Mouse (Mus musculus): Measurements from ENCODE around the gene Irak3.

Irak3 gene

DNA sequence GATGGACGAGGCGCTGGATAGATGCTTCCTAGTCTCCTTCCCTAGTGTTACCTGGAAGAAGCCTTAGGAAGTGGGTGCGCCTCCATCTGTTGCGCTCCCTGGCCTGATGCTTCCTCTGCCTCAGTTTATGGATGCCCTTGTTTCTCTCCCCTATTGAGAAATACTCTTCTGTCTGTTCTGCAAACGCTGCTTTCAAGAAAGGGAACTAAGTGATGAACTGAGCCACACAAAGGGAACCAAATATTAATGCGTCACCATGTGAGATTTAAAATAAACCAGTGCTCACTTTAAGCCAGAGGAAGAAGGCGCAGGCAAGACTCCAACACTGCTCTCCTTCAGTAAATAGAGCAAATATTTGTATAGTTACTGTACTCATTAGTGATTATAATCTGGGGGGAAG, 38.4 kb downstream of the Irak3 start:
- in situ Hi-C loops (cut with MboI, MseI): no loop called here

DNA sequence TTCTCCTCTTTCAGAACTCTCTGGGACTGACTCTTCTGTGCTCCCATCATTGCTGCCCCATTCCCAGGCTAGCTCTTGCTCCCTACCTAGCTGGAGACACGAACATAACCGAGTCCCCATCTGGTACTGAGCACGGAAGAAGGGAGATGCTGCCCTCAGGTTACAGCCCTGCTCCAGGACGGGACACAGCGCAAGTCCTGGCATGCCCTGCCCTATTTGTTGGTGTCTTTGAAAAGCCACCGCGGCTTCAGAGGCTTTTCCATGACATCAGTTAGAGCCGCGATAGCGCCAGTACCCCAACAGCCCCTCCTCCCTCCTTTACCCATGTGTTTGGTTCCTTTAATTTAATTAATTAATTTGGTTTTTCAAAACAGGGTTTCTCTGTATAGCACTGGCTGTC, 39.1 kb downstream of the Irak3 start:
- in situ Hi-C loops (cut with MboI, MseI): no loop called here

DNA sequence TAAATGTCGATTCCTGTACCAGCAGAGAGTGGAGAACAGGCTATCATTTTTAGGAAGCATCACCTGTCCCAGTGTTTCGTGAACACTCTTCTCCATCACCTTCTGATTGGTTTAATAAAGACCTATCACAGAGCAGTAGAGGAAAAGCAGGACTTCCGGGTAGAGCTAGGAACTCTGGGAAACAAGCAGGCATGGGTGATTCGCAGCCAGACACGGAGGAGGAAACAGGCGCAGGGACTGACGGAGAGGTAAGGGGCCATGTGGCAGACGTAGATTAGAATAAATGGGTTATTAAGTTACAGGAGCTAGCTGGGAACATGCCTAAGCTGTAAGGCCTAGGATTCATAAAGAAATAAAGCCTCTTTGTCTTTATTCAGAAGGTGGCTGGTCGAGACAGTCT, 41.4 kb downstream of the Irak3 start:
- in situ Hi-C loops (cut with MboI, MseI): no loop called here

DNA sequence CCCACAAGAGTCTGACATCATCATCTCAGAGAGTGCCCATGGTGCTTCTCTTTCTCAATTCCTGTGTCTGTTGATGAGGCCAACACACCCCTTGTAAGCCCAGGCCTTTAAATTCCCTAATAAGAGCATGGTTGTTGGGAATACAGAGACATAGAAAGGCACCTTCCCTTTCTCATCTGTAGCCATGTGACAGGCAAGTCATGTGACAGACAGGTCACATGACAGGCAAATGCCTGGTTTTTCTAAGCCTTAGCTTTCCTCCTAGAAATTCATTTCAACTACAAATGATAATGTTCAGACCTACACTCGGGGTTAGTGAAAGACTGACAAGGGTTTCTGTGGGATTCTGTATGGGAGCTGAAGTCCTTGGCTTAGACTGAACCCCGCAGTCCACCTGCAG, 48.0 kb downstream of the Irak3 start:
- in situ Hi-C loops (cut with MboI, MseI): no loop called here

DNA sequence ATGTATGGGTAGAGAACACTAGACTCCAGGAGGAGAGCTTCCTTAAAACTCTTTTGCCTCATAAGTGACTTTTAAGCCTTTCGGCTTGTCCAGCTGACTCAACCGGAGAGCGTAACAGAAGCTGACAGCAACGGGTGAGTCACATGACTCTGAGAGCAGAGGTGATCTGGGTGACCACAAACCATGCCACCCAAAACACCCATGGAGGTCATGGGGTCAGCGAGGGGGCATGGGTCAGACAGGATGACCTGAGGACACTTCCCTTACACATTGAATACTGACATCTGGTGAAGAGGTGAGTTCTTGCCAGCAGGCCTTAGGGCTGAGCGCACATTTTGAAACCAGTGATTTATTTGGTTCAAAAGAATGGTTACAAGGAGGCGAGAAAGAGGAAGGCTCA, 50.3 kb downstream of the Irak3 start:
- in situ Hi-C loops (cut with MboI, MseI): no loop called here

DNA sequence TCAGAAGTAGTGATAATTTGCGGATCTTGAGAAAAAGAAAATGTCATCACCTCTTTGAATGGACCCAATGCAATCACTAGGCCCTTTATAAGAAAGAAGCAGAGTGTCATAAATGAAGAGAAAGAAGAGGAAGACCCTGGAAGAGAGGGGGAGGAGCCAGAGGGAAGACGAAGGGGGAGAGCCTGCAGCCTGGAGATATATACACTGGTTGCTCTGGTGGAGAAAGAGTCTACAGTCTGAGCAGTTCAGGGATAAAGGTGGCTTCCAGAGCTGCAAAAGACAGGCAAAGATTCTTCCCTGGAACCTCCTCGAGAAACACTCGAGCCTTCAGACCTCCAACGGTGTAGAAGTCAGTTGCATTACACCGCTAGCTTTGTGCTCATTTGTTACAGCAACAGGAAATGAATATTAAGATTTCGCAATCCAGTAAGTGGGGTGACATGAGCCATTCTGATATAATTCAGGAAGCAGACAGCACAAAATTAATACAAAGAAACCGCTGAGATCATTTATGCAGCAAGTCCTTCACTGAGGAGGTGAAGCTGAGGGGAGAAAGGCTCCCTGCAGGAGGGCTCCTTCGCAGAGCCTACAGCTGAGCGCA, 60.9 kb downstream of the Irak3 start:
- in situ Hi-C loops (cut with MboI, MseI): no loop called here

DNA sequence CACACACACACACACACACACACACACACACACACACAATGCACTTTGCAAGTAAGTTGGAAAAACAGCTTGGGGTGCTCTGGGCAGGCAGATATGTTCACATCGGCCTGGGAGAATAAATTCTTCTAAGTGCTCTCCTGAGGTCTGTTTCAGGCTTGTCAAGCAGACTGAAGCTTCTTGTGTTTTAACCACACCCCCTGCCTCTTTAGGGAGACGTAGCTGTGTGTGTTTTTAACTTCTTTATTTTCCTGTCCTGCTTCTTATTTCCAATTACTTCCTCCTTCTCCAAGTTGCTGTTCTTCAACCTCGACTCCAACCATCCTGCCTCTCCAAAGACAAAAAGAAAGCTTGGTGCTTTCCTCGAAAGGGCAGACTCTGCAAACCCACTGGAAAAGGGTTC, 61.7 kb downstream of the Irak3 start:
- in situ Hi-C loops (cut with MboI, MseI): no loop called here

DNA sequence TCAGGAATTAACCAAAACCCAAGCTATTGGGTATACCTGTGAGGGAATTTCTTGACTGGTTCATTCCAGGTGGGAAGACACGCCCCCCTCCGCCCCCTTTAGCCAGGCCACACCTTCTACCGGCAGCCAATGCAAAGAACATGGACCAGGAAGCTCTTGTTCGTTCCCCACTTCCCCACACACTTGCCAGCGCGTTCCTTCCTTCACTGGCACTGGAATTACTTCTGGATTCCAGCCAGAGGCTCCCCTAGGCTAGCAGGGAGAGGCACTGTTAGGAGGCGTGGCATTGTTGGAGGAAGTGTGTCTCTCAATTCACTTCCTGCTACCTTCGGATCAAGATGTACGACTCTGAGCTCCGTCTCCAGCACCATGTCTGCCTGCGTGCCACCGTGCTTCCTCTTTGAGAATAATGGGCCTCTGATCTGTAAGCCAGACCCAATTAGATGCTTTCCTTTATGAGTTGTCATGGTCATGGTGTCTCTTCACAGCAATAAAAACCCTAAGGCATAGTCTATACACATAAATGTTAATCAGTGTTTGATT, 65.8 kb downstream of the Irak3 start:
- in situ Hi-C loops (cut with MboI, MseI): no loop called here

DNA sequence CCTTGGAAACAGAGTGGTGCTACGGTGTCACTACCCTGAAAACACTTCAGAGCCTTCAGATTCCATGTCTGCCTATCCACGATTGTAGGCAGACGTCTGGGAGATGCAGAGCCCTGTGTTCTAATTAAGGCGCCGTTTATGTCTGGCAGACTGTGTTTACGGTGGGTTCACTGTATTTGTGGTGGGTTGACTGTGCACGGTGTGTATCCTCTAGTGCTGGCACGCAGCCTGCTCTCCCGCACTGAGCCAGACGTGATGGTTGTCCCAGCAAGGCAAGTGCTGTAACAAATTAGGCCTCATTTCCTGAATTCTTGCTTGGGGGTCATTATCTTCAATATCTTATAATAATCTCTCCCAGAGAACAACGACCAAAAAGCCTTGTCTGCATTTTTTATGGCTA, 68.2 kb downstream of the Irak3 start:
- in situ Hi-C loops (cut with MboI, MseI): no loop called here

DNA sequence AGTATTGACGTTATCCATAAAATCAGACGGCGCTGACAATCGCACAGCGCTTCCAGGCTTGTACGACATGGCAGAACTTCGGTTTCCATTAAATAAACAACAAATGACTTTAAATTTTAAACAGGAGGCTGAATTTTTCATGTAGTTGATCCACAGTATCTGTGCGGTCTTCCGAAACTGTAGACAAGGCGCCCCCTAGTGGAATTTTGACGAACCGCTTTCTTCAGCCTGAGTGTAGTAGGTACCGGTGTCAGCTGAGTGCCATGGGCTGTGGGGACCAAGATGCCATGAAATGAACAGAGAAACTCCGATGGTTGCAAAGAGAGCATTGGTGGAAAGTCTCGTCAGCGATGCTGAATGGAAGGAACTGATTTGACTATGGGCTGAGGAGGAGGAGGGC, 71.3 kb downstream of the Irak3 start:
- in situ Hi-C loops (cut with MboI, MseI): no loop called here

DNA sequence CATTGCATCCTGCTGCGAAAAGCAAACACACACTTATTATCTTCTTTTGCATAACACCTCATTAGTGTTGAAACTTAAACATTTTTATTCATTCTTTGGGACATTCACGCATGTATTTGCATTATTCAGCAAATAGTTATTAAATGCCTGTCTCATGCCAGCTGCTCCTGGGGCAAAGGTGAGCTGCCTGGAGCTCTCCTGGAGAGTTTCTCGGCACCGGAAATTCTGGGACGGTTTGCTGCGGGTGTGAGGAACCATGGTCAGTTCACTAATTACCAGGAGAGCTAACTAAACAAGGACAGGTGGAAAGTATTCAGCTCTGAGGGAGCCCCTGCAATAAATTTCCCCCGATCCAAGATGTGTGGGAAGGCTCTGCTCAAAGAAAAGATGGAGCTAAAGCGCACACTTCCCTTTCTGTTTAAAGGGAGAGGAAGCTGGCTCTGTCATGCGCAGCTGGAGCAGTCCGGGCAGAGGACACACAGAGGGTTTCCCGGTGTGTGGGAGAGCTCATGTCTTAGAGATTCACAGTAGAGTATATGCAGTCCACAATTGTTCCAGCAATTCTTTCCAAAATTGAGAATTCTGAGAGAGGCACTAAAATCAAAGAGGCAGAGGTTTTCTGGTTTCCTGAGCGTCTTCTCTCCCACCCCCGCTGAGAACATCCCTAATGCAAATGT, 73.2 kb downstream of the Irak3 start:
- in situ Hi-C loops (cut with MboI, MseI): no loop called here

DNA sequence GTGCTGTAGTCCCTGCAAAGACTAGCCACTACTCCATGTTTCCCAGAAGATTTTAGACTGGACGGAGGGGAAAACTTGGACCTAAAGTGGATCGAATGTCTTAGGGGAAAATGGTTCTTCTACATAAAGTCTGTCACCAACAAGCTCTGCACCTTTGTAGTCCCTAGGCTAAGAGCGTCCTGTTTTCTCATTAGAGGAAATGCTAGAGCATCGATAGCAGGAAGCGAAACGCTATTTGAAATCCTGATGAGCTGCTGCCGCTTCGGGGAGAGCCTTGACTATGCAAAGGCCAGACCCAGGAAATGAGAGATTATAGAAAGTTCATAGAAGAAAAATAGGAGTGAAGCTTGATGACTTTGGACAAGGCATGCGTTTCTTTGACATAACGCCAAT, 76.5 kb downstream of the Irak3 start:
- in situ Hi-C loops (cut with MboI, MseI): no loop called here

DNA sequence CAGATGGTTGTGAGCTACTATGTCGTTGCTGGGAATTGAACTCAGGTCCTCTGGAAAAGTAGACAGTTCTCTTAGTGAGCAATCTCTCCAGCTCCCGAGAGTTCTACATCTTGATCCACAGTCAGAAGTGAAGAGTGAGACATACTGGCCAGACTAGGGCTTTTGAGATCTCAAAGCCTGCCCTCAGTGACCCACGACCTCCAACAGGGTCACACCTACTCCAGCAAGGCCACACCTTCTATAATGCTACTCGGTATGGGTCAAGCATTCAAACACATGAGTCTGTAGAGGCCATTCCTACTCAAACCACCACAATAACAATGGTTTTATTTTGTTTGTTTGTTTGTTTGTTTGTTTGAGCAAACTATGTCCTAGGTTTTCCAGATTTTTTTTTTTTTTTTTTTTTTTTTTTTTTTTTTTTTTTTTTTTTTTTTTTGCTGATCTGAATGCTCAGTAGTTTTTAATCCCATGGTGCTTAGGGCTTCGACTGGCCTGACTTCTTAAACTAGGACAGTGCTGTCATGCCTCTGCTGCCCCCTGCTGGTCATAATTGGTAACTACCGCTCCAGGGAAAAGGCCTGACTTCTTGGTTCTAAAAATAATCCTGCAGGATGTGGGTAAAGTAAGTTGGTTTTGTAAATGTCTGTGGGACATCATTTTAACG, 77.0 kb downstream of the Irak3 start:
- in situ Hi-C loops (cut with MboI, MseI): loop anchor here (5.0 to 25.0 kb wide), 2 partner anchors 323 to 1263 kb away; partner anchors contain the start of gene Dyrk2

DNA sequence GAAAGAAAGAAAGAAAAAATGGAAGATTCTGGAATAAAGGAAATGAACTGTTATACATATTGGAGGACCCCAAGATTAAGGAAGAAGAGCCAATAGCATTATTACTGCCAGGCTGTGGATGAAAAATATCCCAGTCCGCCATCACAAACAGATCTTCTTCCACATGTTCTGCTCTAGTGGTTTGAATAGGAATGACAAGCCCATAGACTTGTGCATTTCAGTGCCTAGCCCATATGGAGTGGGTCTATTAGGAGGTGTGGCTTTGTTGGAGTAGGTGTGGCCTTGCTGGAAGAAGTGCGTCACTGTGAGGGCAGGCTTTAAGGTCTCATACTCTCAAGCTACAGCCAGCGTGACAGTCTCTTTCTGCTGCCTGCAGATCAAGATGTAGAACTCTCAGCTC, 78.2 kb downstream of the Irak3 start:
- in situ Hi-C loops (cut with MboI, MseI): loop anchor here (5.0 to 25.0 kb wide), 2 partner anchors 321 to 1261 kb away; partner anchors contain the start of gene Dyrk2

DNA sequence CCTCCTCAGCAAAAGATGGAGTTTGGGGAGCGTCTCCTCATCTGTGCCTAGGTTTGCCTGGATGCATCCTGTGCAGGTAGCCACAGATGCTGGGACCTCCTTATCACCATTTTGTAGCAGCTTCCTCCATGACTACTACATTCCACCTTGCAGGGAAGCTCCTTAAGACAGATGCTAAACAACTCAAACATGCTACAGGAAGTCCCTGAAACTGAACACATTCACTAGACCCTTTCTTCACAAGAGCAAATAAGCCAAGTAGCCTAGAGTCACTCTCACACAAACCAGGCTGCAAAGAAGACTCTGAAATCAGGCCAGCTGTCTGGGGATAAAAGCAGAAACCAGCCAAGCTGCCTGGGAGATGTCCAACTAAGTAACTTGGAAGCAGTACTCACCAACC, 86.7 kb downstream of the Irak3 start:
- in situ Hi-C loops (cut with MboI, MseI): loop anchor here (10.0 to 25.0 kb wide), 2 partner anchors 880 to 1253 kb away; partner anchors contain the start of gene Dyrk2

DNA sequence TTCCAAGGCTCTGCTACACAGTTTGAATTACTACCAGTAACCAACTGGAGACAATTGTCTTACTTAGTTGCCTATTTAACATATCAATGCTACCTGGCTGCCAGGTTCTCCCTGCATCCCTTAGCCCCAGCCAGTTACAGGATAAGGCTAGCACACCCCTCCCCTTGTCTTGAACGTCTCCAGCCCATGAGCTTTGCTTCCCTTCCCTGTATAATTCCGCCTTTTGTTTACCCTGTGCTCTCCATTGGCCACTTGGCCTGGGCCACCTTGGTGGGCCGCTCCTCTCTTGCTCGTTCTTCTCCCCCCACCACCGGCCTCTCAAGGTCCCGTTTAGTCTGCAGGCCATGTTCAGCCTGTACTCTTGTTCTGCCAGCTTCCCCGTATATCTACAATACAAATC, 87.4 kb downstream of the Irak3 start:
- in situ Hi-C loops (cut with MboI, MseI): loop anchor here (10.0 to 25.0 kb wide), 2 partner anchors 880 to 1252 kb away; partner anchors contain the start of gene Dyrk2

DNA sequence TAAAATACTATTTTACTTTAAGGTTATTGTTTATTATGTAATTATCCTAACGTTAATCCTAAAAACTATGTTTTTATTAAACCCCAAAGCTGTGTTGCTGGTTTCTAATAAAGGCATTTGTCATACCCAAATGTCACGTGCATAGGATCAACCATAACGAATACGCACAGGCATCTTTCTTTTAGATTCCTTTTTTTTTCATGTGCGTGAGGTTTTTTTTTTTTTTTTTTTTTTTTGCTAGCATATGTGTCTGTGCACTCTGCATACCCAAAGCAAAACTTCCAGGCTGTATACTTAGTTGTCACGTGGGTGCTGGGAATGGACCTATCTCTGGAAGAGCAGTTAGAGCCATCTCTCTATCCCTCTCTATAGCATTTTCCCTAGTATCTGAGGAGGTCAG, 88.0 kb downstream of the Irak3 start:
- in situ Hi-C loops (cut with MboI, MseI): loop anchor here (10.0 to 25.0 kb wide), 2 partner anchors 879 to 1252 kb away; partner anchors contain the start of gene Dyrk2

DNA sequence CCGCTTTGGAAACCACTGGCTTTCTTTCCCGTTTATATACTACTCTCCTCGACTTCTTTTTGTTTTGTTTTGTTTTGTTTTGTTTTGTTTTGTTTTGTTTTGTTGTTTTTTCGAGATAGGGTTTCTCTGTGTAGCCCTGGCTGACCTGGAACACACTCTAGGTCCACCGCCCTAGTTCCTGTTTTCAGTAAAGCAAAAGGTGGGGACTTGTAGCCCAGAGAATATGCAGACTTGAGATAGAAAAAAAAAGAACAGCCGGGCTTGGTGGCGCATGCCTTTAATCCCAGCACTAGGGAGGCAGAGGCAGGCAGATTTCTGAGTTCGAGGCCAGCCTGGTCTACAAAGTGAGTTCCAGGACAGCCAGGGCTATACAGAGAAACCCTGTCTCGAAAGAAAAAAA, 88.4 kb downstream of the Irak3 start:
- in situ Hi-C loops (cut with MboI, MseI): loop anchor here (10.0 to 25.0 kb wide), 2 partner anchors 879 to 1251 kb away; partner anchors contain the start of gene Dyrk2

DNA sequence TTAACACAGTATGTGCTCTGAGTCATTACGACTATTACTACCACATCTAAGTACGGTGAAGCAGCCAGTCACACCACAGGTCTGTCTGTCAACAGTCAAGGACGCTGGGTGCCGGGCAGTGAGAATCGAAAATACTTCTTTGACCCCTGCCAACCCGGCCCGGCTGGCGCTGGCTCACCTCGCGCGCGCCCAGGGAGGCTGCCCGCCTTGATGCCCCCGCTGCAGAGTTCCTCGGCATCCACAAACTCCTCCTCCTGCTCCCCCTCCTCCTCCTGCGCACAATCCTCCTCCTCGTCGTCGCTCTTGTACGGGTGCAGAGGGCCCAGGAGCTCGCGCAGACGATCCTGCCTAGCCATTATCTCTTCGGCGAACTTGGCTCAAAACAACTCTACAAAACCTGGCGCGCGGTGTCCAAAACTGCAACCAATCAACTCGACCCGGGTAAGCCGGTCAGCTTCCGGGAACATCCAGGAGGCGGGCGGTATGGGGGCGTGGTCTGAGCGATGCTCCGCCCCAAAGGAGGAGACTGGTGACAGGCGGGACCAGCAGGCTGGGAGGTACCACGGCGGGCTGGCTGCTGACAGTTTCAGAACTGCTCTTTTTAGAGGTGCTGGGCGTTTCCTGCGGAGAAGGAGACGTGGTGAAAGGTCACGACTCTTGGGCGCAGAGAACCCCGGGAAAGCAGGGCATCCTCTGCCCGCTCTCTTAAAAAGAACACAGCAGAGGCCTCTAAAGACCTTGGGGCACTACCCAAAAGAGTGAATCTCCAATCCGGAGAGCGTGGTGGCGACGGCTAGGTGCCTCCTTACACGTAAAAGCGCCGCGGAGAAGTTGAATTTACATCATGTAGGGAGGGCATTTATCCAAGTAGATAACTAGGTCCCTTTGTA, 89.2 kb downstream of the Irak3 start, which contains the start of gene Helb:
TSS of gene Helb (minus strand) at position 481 of the 890 bp plus-strand sequence.
- in situ Hi-C loops (cut with MboI, MseI): loop anchor here (10.0 to 25.0 kb wide), 2 partner anchors 878 to 1250 kb away; partner anchors contain the start of gene Dyrk2

DNA sequence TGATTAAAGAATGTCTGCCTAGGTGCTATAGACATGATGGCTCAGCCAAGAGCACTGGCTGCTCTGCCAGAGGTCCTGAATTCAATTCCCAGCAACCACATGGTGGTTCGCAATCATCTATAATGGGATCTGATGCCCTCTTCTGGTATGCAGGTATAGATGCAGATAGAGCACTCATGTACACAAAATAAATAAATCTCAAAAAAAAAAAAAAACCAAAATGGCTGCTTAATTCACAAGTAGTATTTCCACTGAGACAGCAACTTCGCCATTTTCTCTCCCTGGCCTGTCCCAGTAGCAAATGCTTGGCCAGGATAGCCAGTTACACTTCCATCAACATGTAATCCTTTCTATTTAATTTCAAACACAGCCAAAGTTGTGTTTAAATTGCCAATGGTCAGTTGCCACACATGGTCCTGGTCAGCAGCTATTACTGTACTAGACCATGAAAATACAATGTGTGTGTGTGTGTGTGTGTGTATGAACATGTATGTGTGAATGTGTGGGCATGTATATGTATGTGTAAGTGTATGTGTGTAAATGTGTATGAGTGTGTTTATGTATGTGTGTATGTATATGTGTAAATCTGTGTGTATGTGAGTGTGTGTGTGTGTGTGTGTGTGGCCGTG, 90.1 kb downstream of the Irak3 start:
- in situ Hi-C loops (cut with MboI, MseI): loop anchor here (10.0 to 25.0 kb wide), 2 partner anchors 877 to 1250 kb away; partner anchors contain the start of gene Dyrk2

Measured in T-helper 1 cell (primary cell).